Mouse (Mus musculus) heart, adult 2 months (tissue): ENCODE measurements around the gene Endov. TPM values are rescaled to one million over a fixed set of nuclear protein-coding genes. Genes with fewer than 3 reads are reported as not detected.

Source experiments
- DNase-seq, 2 experiments: peaks; one replicate each; pipeline ENCODE4 v3.0.0; 2021
- H3K27ac ChIP-seq: fragments of 200-600 bp; 2 replicates; pipeline ENCODE4 v1.8.1; 2022
- H3K27me3 ChIP-seq: fragments of 200-500 bp; 2 replicates; pipeline ENCODE4 v1.6.1; 2012; ENCODE audit warnings: mild to moderate bottlenecking, low read length, inconsistent platforms, mixed read lengths; ENCODE audit not compliant: control insufficient read depth, insufficient read depth
- H3K36me3 ChIP-seq: fragments of 200-500 bp; 2 replicates; pipeline ENCODE4 v1.6.1; 2012; ENCODE audit warnings: low read length, inconsistent platforms; ENCODE audit not compliant: control insufficient read depth, insufficient read depth
- H3K4me1 ChIP-seq: fragments of 200-500 bp; 2 replicates; pipeline ENCODE4 v1.6.1; 2011; ENCODE audit warnings: low read length; ENCODE audit not compliant: control insufficient read depth, insufficient read depth
- H3K4me3 ChIP-seq: fragments of 200-600 bp; 2 replicates; pipeline ENCODE4 v1.8.1; 2022
- H3K79me2 ChIP-seq: fragments of 200-500 bp; replicated peaks from 2 replicates; pipeline ENCODE4 v1.6.1; 2012; ENCODE audit warnings: mild to moderate bottlenecking, inconsistent platforms, low read length, moderate library complexity, mixed read lengths; ENCODE audit not compliant: control insufficient read depth, insufficient read depth
- H3K9ac ChIP-seq: fragments of 200-500 bp; 2 replicates; pipeline ENCODE4 v1.6.1; 2012; ENCODE audit warnings: low read depth, mild to moderate bottlenecking, control low read depth, inconsistent platforms, low read length, mixed read lengths
- CTCF ChIP-seq: fragments of 200-600 bp; IDR thresholded peaks from 2 replicates; pipeline ENCODE4 v1.8.1; 2022; ENCODE audit warnings: antibody characterized with exemption, mild to moderate bottlenecking, moderate library complexity
- EP300 ChIP-seq: fragments of 200-500 bp; IDR thresholded peaks from 2 replicates; pipeline ENCODE4 v1.6.1; 2011; ENCODE audit warnings: low read depth, low read length, control low read depth; ENCODE audit not compliant: insufficient read depth
- POLR2A ChIP-seq: fragments of 200-500 bp; IDR thresholded peaks from 2 replicates; pipeline ENCODE4 v1.6.1; 2011; ENCODE audit warnings: mild to moderate bottlenecking, low read depth, low read length, control low read depth; ENCODE audit not compliant: insufficient read depth
- WGBS: fragments of 180-500 bp; shearing (Covaris S2); methylation state at CpG from one replicate; pipeline ENCODE4 v1.1.7; 2018; 5-methylcytosine and 5-hydroxymethylcytosine counted together
- intact Hi-C: fragments of 180-260 bp; cut with DNase I; formaldehyde crosslinking; loops from one replicate; pipeline ENCODE4 v1.15.1; 2025
- polyA plus RNA-seq: library from polyadenylated mRNA; depleted of rRNA; stranded (reverse); fragments of >200 nt; gene quantifications from 2 replicates; pipeline ENCODE4 v1.2.3, GENCODE M21; 2012
- total RNA-seq, 2 experiments: library from RNA; stranded (reverse); gene quantifications; 2 replicates each; pipeline ENCODE4 v1.2.3; 2021

The Endov gene
- total and polyA plus RNA-seq, 3 experiments, result 6.9 to 7.3 (median 6.9) TPM

- 68% methylated on average over 10 of the region's 10 CpGs for WGBS
- no peak for DNase-seq
- peaks cover 29% of the 10 kb centered on the region for H3K27me3 ChIP-seq
Measured at GRCm38 (mm10) chr11:119550546-119551335, 59.6 kb downstream of the Endov start.

GRCm38 (mm10) chr11:119551468-119551867, 60.3 kb downstream of the Endov start:
- no peaks in the 10 kb centered on the region for H3K36me3 ChIP-seq
- H3K27me3 ChIP-seq, result peaks cover 29% of the 10 kb centered on the region
- TF ChIP-seq POLR2A (no peak), CTCF (no peak), EP300 (no peak)
- H3K79me2 ChIP-seq, result no peaks in the 10 kb centered on the region
- no peak for DNase-seq
- H3K27ac ChIP-seq, result no peak overlapping the region
- peaks cover 2% of the 10 kb centered on the region; the same call in 1 of the 2 replicates for H3K4me1 ChIP-seq
- intact Hi-C loops, result no loop called here
- no peak overlapping the region for H3K4me3 ChIP-seq
- 74% methylated on average over 3 of the region's 3 CpGs for WGBS
- H3K9ac ChIP-seq, result no peak overlapping the region

More at GRCm38 (mm10) chr11:119550546-119551335, 59.6 kb downstream of the Endov start:
- H3K36me3 ChIP-seq, result no peaks in the 10 kb centered on the region
- no peak overlapping the region for H3K27ac ChIP-seq
- H3K79me2 ChIP-seq, result no peaks in the 10 kb centered on the region
- H3K9ac ChIP-seq, result no peak overlapping the region
- peaks cover 4% of the 10 kb centered on the region for H3K4me1 ChIP-seq
- TF ChIP-seq CTCF (no peak), POLR2A (no peak), EP300 (no peak)
- intact Hi-C loops, result no loop called here
- no peak overlapping the region for H3K4me3 ChIP-seq

- WGBS, result 27% methylated on average over 1 of the region's 1 CpGs
- no peaks in the 10 kb centered on the region for H3K36me3 ChIP-seq
- intact Hi-C loops, result no loop called here
- DNase-seq, result no peak
- no peaks in the 10 kb centered on the region for H3K79me2 ChIP-seq
- peaks cover 21% of the 10 kb centered on the region for H3K27me3 ChIP-seq
- no peak overlapping the region for H3K4me3 ChIP-seq
- no peak overlapping the region for H3K9ac ChIP-seq
- no peaks in the 10 kb centered on the region for H3K4me1 ChIP-seq
- TF ChIP-seq POLR2A (no peak), EP300 (no peak), CTCF (no peak)
- no peak overlapping the region for H3K27ac ChIP-seq
Measured at GRCm38 (mm10) chr11:119552301-119552700, 61.2 kb downstream of the Endov start.

- Histone ChIP-seq H3K79me2 (no peaks in the 10 kb centered on the region), H3K27me3 (peaks cover 14% of the 10 kb centered on the region), H3K9ac (no peak overlapping the region), H3K4me3 (no peak overlapping the region), H3K27ac (no peak overlapping the region), H3K4me1 (no peaks in the 10 kb centered on the region), H3K36me3 (no peaks in the 10 kb centered on the region)
- TF ChIP-seq EP300, result no peak
- TF ChIP-seq POLR2A, result no peak
- no peak for TF ChIP-seq CTCF
- intact Hi-C loops, result no loop called here
- 55% methylated on average over 9 of the region's 9 CpGs for WGBS
- no peak for DNase-seq
Measured at GRCm38 (mm10) chr11:119552902-119553802, 62.0 kb downstream of the Endov start.

GRCm38 (mm10) chr11:119554706-119555105, 63.6 kb downstream of the Endov start:
- DNase-seq, result no peak
- TF ChIP-seq POLR2A (no peak), EP300 (no peak), CTCF (no peak)
- H3K36me3 ChIP-seq, result no peaks in the 10 kb centered on the region
- intact Hi-C loops, result no loop called here
- H3K9ac ChIP-seq, result no peak overlapping the region
- H3K27ac ChIP-seq, result no peak overlapping the region
- H3K79me2 ChIP-seq, result no peaks in the 10 kb centered on the region
- H3K4me3 ChIP-seq, result no peak overlapping the region
- peaks cover 3% of the 10 kb centered on the region for H3K27me3 ChIP-seq
- no peaks in the 10 kb centered on the region for H3K4me1 ChIP-seq
- WGBS, result 73% methylated on average over 7 of the region's 7 CpGs
